Mouse (Mus musculus) layer of hippocampus, adult 9-10 months (tissue): Measurements from ENCODE around the gene Ppef1.
"Not testable (repeated sequence)": the region's sequence is repeated elsewhere in the genome, so short reads cannot be mapped to it uniquely, and the experiment has no call there.

ENCODE experiments used
- DNase-seq: peaks from one replicate; pipeline ENCODE4 v3.0.0; 2022; ENCODE audit warnings: low spot score

Gene Ppef1

DNA sequence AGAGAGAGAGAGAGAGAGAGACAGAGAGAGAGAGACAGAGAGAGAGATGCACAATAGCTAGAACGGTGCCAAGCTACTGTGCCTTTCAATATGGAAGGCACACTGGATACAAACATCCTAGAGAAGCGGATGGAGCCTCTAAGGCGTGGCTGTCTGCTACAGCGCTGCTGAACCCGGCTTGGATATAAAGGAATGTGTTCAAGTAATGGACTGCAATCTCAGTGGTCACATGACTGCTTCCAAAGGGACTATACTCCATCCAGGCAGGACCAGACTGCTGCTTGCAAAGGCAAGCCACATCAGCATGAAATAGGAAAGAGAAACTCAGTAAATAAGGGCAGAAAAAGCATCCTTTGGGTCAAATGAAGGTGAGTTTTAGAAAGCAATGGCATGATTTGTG is at the start of gene Ppef1:
Ppef1 (minus strand) TSS at position 116 of the 400 bp plus-strand sequence.
- DNase-seq, result no peak

DNA sequence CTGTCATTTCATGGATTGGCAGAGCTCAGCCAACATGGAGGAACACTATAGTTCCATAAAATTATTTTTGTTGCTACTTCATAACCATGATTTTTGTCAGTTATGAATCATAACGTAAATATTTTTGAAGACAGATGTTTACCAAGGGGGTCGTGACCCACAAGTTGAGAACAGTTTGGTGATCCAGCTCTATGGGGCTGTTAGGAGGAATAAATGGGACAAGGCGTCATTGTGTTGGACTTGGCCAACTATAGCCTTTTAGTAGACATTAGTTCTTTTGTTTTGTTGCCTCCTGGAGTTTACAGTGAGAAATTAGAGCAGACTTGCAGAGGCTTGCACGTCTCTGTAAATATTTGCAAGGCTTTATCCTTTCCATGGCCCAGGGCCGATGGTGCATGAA is 46.7 kb upstream of the Ppef1 start:
- DNase-seq, result no peak

DNA sequence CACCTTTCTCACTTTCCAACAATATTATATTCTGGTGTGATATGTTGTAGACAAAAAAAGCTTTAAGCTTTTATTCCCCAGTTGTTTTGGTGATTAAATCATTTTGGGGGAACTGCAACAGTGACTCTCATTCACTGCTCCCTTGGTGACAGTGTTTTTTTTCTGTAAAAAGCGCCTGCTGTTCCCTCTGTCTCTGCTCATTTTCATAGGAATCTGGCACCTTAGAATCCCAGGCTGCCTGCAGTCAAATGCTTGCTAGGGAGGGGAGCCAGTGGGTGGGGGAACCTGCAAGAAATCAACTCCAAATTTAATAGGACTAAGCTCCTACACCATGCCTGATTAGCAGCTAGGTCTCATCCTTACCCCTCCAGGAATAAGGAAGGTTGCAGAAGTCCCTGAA is 37.5 kb upstream of the Ppef1 start:
- DNase-seq, result no peak

DNA sequence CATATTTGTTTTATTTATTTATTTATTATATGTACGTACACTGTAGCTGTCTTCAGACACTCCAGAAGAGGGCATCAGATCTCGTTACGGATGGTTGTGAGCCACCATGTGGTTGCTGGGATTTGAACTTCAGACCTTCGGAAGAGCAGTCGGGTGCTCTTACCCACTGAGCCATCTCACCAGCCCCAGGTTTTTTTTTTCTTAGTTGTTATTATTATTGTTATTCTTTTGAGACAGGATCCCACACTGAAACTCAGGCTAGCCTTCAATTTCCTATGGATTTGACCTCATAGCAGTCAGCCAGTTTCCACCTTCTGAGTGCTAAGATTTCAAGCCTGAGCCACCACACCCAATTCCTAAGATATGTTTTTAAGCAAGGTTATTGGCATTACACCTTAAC is 34.1 kb upstream of the Ppef1 start:
- DNase-seq, result not testable (repeated sequence)

DNA sequence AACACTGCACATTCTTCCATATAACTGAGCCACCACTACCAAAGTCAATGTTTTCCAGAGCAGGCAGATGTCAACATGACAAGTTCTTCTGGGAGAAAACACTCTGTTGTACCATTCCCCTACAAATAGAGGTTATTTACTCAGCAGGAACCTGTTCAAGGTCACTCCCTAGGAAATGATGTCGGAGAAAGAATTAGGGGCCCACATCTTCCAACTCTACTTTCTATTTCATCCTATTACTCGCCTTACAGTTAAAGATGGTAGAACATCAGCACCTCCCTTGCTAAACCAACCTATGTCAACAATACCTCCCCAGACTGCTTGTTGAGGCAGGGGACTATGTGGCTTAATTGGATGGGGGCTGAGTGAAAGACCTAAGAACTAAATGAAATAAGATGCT is 32.1 kb upstream of the Ppef1 start, which contains the start of gene Rs1:
Rs1 (plus strand) TSS at position 301 of the 400 bp plus-strand sequence.
- no peak for DNase-seq

DNA sequence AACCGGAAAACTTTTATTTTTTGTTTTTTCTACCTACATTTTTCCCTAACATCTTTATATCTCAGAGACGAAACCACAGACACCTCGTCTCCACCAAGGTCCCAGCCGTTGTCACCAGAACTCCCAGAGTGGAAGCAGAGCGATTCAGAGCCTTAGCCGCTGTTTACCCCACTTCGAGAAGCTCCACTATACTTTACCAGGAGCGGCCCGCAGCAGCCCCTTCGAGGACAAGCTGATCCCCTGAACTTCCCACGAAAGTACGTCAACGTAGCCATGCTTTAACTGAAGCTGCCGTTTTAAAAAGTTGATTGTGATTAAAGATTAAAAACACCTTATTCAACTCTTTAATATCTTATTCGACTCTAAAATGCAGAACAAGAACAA is 30.7 kb upstream of the Ppef1 start:
- no peak for DNase-seq

DNA sequence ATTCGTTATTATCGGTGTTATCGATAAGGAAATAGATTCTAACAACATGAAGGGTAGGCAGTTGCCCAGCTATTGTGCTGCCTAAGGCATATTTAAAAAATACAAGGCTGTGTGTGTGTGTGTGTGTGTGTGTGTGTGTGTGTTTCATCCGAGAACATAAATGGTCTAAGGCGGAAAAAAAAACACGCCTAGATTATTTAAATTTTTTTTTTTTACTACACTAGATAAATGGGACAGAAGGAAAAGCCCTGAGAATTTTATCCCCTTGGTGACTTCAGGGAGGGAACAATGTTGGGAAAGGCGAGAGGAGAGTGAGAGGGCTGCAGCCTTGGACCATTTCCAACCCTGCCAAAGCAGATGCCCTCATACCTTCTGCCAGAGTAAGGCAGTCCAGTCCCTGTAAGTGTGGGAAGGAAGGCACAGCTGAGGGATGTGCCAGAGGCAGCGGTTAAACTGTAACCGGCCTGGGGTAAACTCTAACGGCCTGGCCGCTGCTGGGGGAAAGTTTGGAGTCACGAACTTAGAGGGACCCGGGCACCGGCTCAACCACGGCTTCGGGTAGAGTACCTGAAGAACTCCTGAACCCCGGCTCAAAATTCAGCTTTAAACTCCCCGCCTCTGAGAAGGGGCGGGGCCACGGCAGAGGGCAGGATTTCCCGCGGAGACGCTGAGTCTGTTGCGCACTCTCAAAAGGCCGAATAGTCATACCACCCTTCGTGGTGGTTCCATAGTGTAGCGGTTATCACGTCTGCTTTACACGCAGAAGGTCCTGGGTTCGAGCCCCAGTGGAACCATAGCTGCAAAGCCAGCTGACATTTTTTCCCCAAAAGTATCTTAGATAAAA is 30.0 kb upstream of the Ppef1 start:
- peak; percentile 85 for DNase-seq

DNA sequence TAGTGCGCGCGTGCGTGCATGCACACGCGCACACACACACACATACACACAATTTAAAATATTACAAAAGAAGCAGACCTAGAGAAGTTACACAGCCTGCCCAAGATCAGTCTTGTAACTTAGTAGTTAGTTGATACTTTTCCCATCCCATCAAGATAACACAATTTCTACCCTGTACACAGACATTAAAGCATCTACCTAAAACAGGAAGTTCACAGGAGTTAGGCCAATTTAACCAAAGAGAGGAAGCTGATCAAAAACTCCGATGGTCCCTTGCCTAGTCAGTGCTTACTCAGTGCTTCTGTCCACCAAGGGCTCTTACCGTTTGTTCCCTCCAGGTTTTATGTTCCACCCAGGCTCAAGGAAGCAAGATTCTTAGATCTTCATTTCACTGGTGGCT is 15.2 kb upstream of the Ppef1 start:
- DNase-seq, result no peak

DNA sequence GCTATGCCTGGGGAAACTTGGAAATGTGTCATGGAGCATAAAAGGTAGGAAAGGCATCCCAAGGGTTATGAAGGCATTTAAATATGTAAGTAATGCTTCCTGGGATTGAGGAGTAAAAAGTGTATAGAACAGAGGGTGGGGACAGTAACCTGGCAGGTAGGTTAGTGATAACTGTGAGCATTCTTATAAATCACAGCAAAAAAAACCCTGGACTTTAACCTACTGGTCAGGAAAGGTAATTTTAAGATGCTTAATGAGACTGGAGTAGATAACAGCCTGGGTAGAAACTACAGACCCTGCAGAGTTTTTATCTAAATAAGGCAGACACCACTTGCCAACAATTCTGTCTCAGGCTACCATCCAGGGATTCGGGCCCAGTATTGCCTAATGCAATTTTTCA is 13.1 kb upstream of the Ppef1 start:
- no peak for DNase-seq

DNA sequence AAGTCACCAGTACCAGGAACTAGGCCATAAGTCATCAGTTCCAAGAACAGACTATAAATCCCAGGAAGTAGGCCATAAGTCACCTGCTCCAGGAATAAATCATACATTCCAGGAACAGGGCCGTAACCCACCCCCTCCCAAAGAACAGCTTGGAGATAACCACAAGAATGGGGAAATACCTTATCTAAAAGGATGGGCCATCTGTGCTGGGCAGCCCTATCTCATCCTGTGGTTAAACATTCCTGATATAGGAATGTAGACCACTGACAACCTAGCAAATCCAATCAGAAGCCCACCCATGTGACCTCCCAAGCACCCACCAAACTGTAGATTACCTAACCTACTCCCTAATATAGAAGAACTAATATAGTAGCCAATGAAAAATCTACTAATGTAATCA is 9.8 kb upstream of the Ppef1 start:
- DNase-seq, result no peak

DNA sequence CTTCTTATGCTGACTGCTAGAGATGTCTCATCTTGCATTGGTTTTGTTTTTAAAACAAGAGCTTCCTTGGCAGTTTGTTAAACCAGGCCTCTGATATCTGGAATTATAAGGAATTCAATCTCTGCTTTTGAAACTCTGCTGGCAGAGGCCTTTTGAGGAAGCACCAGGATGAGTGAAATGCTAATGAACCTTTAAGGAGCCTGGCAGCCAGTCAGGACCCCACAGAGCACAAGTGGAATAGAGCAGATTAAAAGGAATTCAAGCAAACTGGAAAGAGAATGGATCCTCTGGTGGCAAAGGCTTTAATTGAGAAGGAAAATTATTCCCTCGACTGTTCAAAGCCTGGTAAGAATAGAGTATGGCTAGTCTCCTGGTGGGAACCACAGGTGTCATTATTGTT is 36.4 kb downstream of the Ppef1 start:
- no peak for DNase-seq

DNA sequence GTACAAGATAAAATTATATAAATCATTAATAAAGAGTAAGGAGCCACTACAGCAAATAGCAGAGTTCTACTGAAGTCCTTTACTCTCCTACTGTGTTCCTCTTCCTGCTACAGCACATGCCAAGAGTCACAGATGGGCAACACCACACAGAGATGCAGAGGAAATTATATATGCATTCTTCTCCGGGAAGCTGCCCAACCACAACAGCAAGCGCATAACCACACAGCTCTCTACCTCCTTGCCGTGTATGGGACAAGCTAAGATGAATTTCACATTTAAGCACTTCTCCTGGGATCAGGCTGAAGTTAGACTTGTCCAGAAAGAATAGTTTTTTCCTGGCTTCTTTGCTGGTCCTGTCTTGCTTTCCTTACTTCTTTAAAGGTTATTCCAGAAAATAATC is 44.0 kb downstream of the Ppef1 start:
- DNase-seq, result no peak

DNA sequence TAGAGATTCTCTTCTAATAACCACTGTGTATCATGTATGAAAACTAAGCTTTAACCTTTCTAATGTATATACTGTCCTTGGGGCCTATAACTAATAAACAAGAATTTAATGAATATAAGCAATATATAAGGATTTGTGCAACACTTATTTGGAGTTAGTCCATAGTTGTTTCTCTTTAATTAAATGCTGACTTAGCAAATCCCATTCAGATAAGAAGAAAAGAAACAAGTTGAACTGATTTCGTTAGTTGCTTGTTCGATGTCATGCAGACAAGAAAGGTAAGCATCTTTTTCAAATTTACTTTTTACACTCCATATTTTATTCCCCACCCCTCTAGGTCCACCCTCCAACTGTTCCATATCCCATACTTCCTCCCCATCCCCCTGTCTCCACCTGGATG is 45.5 kb downstream of the Ppef1 start:
- no peak for DNase-seq

DNA sequence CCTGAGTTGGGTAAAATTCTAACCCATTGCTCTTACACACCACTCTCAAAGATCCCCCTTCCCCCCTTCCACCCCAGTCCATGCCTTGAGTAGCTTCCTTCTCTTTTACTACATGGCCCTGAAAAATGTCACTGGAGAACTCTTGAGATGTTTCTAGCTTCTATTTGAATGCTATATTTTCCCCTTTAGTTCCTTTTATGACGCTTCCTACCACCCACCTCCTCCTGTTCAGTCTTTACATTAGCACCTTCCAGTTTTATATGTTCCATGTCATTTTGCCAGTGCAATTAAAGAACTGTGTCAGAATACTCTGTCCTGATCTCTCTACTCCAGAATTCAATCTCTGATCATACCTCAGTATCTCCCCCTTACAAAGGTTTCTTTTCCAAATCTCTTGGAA is 65.6 kb downstream of the Ppef1 start:
- no peak for DNase-seq

DNA sequence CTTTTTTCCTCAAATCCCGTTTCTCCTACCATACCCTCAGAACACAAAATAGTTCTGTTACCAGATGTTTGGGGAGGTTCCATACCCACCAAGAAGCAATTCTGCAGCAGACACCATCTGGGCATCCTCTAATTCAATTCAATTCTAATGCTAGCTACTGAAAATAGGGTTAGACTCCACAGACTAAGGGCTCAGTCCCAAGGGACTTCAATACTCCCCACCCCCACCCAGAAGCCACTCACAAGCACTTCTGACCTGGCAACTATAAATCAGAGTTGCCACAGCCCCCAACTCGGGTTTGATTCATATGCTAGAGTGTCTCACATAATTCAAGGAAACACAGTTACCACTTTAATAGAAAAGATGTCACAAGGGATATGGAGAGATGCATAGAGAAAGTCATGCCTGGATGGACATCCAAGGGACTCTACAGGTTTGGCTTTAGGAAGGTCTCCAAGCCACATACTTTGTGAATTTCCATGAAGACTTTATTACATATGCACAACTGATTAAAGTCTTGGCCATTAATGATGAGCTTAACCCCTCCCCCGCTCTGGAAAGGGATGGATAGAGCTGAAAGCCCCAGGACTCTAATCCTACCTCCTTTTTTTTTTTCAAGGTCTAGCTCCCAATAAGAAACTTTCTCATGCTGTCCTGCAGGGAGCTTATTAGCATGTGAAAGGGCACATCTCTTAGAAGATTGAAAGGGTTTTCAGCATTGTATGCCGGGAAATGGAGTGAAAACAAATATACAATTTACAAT is 124.5 kb downstream of the Ppef1 start:
- no peak for DNase-seq

DNA sequence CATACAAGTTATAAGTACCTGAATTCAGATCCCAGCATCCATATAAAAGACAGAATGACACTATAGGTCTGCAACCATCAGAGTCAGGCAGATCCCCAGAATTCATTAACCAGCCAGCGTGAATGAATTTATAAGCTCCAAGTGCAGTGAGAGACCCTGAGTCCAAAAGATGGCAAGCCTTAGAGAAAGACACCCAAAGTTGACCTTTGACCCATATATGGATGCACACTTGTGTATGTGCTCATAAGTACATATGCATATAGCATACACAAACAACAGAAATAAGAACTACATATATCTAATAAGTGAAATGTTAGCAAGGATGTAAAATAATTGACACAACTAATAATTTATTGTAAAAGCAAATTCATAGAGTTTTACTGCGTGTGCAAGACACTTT is 125.1 kb downstream of the Ppef1 start:
- no peak for DNase-seq

DNA sequence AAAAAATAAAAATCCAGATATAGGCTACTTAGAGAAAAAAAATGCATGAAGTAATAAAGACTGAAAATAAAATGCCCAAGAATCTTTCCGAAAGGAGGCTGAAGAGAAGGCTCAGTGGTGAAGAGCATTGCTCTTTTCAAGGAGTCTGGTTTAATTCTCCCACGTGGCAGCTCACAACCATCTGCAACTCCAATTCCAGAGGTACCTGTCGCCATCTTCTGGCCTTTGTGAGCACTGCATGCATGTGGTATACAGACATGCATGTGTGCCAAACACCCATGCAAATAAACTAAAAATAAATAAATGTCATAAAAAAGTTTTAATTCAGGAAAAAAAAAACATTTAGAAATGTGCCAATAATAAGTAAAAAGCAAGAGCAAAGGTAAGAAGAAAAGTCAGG is 125.7 kb downstream of the Ppef1 start:
- no peak for DNase-seq

DNA sequence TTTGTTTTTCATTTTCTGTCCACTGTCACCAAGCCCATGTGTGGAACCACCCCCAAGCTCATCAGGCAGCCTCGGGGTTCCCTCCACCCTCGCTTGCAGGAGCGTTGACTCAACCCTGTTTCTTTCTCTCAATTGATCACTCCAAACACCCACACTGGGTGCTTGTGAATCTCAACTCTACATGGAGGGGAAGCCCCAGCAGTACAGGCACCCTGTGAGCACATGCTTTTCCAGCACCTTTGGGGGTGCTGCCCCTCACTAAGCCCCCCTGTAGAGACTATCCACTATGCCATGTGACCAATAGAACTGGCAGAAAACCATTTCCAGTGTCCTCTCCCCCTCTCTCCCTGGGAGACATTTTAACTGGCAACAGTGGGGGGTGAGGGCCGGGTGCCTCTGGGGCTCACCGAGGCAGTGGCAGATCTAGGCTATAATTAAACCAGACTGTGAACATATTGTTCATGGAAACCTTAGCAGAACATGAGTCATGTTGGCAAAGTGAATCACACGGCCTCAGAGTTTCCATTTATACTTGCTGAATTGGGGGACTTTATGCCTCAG is 131.5 kb downstream of the Ppef1 start:
- no peak for DNase-seq

DNA sequence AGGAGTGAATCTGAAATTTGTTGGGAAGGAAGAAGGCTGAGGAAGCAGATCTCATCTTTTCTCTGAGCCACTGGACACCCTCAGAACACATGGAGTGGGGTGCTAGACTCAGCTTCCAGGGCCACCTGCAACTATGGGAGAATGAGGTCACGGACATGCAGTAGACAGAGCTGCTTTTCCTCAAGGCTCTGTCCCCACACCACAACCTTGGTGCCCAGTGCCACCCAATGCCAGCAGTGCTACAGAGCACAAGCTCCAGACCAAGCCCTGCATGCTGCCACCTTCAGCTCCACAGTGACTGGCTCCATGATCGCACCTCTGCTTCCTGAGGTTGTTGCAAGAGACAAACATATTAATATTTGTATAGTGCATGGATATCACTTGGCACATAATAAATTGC is 132.2 kb downstream of the Ppef1 start:
- no peak for DNase-seq

DNA sequence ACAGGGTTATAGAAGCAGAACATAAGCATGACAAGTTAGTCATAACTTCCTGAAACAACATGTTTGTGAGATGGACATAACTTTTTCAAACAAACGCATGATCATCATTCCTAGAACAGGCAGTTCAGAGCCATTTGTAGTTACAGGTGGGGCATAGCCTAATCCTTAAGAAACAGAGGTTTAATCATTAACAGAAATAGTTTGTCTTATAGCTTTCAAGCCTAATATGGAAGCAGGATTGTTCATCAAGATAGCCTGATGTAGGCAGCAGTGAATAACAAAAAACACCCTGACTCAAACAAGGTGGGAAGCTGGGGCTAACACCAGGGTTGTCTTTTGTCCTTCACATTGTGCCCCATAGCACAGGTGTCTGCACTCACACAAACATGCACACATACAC is 132.8 kb downstream of the Ppef1 start:
- no peak for DNase-seq

DNA sequence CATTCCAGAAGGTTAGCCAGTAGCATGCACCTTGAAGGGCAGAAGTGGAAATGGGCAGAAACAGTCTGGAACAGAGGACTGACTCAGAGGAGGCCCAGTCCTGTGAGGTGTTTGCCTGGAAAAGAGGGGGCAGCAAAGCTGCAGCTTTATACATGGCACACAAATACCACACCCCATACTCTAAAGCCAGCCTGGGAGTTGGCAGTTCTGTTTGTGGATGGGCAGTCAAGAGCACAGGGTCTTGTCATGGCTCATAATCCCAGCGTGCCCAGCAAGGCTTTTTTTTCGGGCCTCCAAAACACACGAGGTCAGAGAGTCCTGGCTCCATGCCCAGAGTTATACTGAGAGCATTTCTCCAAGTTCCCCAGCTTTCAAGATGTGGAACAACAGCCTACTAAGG is 134.5 kb downstream of the Ppef1 start:
- DNase-seq, result no peak

DNA sequence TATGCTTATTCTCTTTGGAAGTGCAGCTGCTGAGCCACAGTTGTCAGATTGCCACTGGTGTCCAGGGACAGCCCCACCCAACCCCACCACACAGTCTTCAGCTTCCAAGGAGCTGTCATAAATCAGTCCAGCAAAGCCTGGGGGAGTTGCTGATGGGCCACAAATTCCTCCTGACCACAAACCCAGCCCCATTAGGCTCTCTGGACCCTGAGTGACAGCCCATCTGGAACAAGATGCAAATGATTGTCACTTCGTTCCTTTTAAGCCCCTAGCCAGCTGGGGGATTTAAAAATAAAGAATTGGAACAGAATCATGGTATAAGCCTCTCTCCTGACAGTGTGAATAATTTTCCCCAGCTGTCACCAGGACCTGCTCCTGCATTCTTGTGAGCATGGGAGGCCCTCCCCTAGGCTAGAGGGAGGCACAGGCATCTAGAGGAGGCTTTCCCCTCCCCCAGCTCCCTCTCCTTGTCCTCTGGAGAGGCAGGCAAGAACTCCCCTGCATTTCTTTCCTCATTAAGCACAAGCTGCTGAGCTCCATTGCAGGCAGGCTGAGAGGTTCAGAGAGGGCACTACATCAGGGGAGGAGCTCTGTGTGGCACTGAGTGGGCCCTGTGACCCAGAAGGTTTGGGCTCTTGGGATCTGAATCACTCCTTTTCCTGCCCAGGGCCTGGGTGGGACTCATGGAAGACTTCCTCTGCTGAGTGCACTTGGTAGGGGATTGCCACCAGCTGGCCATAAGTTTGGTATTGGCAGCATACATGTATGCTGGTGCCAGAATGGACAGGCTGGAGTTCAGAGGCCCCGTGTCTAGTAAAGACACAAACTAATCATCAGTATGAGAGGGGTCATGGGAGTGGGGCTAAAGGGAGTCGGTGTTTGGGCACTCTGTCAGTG is 136.8 kb downstream of the Ppef1 start:
- DNase-seq, result no peak
